Mouse (Mus musculus) neural tube, embryonic 12.5 days (tissue): Measurements from ENCODE around the gene CK137956. TPM values are rescaled to one million over a fixed set of nuclear protein-coding genes. Genes with fewer than 3 reads are reported as not detected.

ENCODE experiments used
- ATAC-seq: fragments of 200-750 bp; cut with Nextera tagmentation; 2 replicates; pipeline ENCODE4 v1.8.0; 2017; ENCODE audit warnings: low read depth, mild to moderate bottlenecking, moderate TSS enrichment, moderate library complexity; ENCODE audit not compliant: low FRiP score
- H3K27ac ChIP-seq: fragments of 300-500 bp; sonication (generic); 2 replicates; pipeline ENCODE4 v1.5.1; 2016
- H3K27me3 ChIP-seq: fragments of 300-500 bp; sonication (generic); replicated peaks from 2 replicates; pipeline ENCODE4 v1.6.1; 2016; ENCODE audit warnings: mild to moderate bottlenecking
- H3K36me3 ChIP-seq: fragments of 300-500 bp; sonication (generic); 2 replicates; pipeline ENCODE4 v1.6.1; 2016; ENCODE audit warnings: mild to moderate bottlenecking
- H3K4me1 ChIP-seq: fragments of 300-500 bp; sonication (generic); 2 replicates; pipeline ENCODE4 v1.6.1; 2016
- H3K4me2 ChIP-seq: fragments of 300-500 bp; sonication (generic); replicated peaks from 2 replicates; pipeline ENCODE4 v1.6.1; 2016; ENCODE audit warnings: mild to moderate bottlenecking
- H3K4me3 ChIP-seq: fragments of 300-500 bp; sonication (generic); 2 replicates; pipeline ENCODE4 v1.5.1; 2016
- H3K9ac ChIP-seq: fragments of 300-500 bp; sonication (generic); 2 replicates; pipeline ENCODE4 v1.6.1; 2016; ENCODE audit warnings: mild to moderate bottlenecking
- H3K9me3 ChIP-seq: fragments of 300-500 bp; sonication (generic); 2 replicates; pipeline ENCODE4 v1.6.1; 2016; ENCODE audit warnings: mild to moderate bottlenecking
- WGBS: fragments of 180-500 bp; shearing (Covaris S2); methylation state at CpG from one replicate; pipeline ENCODE4 v1.1.7; 2016; 5-methylcytosine and 5-hydroxymethylcytosine counted together
- polyA plus RNA-seq: library from polyadenylated mRNA; unstranded; fragments of >200 nt; fragmentation: Nextera tagmentation; extraction: Ambion mirVana; gene quantifications from 2 replicates; pipeline ENCODE4 v1.2.1, GENCODE M21; 2016

CK137956 gene
- polyA plus RNA-seq, 1 experiment from 2014 or later: 0.24 TPM

- no peak for ATAC-seq
- Histone ChIP-seq H3K9me3 (no peaks in the 10 kb centered on the region), H3K27me3 (no peaks in the 10 kb centered on the region), H3K27ac (no peak overlapping the region), H3K4me3 (no peak overlapping the region), H3K9ac (no peak overlapping the region), H3K4me2 (no peak overlapping the region), H3K4me1 (no peaks in the 10 kb centered on the region), H3K36me3 (no peaks in the 10 kb centered on the region)
- WGBS: 77% methylated on average over 7 of the region's 7 CpGs
Observed at GRCm38 (mm10) chr4:127900893-127901456, 69.8 kb downstream of the CK137956 start.

DNA sequence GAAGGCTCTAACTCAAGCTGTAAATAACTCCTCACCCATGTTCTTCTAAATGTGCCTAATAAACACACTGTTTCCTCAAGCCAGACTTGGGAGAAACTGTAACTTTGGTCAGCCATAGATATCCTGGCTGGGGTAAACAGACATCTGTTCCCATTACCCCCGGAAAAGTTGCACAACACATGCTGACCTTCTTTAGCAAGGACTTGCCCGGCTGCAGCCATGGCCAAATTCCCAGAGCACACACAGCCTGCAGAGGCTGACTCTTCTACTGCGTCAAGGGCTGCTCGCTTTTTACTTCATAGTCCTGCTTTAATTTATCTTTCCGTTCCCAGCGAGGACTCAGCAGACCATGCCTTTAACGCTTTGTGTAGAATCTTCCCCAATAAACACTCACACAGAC is 81.7 kb downstream of the CK137956 start:
- Histone ChIP-seq H3K4me2 (no peak overlapping the region), H3K27me3 (no peaks in the 10 kb centered on the region), H3K9me3 (peaks cover 5% of the 10 kb centered on the region; the same call in 1 of the 2 replicates), H3K4me3 (no peak overlapping the region), H3K36me3 (no peaks in the 10 kb centered on the region), H3K9ac (no peak overlapping the region), H3K4me1 (no peaks in the 10 kb centered on the region), H3K27ac (no peak overlapping the region)
- no peak for ATAC-seq
- 85% methylated on average over 7 of the region's 7 CpGs for WGBS

DNA sequence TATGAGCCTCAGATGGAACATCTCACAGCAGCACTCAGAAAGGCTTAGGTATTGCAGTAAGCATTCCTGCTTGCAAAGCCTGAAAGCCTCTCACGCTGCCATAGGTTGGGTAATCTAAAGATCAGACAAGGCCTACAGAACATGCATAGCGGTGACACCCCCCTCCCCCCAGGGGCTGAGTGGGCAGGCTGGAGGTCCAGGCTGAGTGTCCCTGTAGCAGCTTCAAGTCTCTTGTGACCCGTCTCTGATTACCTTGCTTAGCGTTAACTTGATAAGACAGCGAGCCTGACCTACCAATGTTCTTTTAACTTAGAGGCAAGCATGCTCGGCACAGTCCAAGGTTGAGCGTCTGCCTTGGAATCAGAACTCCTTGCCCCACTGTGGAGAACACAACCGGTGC is 91.8 kb downstream of the CK137956 start:
- H3K27me3 ChIP-seq: no peaks in the 10 kb centered on the region
- WGBS: 96% methylated on average over 8 of the region's 8 CpGs
- H3K9me3 ChIP-seq: 0 out of 2 replicates have a peak, but pooled peaks cover 2% of the 10 kb centered on the region
- ATAC-seq: no peak
- no peak overlapping the region for H3K27ac ChIP-seq
- H3K4me3 ChIP-seq: no peak overlapping the region
- no peak overlapping the region for H3K9ac ChIP-seq
- no peaks in the 10 kb centered on the region for H3K36me3 ChIP-seq
- no peaks in the 10 kb centered on the region for H3K4me1 ChIP-seq
- H3K4me2 ChIP-seq: no peak overlapping the region

Other genes starting within 250 kb of the CK137956 start
- 4.8 and 5.5 TPM in 2 replicates for gene Csmd2, start 16.9 kb upstream of the CK137956 start, polyA plus RNA-seq